14 mouse cellular contexts compared by ENCODE assay signal in genomic region chr19:47780145-47780544, GRCm38 (mm10).
"Had no signal": no experiment of that assay in that cellular context is flagged by ENCODE, and none has a peak within 500 bp of the region (broad histone marks: within the 10 kb centered on the region; RNA-seq: fewer than 3 reads in every experiment).

No protein-coding gene starts in this region.

- H3K4me1 ChIP-seq: kidney, embryonic 15.5 days; limb, embryonic 13.5 days had no signal

- H3K36me3 ChIP-seq: kidney, embryonic 15.5 days; limb, embryonic 13.5 days; midbrain, embryonic 13.5 days had no signal

- DNase-seq: kidney, adult 2 months; kidney, postnatal 14 days; left cerebral cortex, postnatal 4 days; lung, adult 18-20 months; lung, postnatal 36 days; right cerebral cortex, postnatal 25 days; thymus, adult 18-20 months; thymus, postnatal 14 days had no signal

- H3K9me3 ChIP-seq: kidney, embryonic 15.5 days; limb, embryonic 13.5 days; midbrain, embryonic 13.5 days had no signal

- H3K4me3 ChIP-seq: kidney, embryonic 15.5 days; limb, embryonic 13.5 days; midbrain, embryonic 13.5 days had no signal

- H3K9ac ChIP-seq: kidney, embryonic 15.5 days; limb, embryonic 13.5 days; liver, embryonic 14.5 days; midbrain, embryonic 13.5 days had no signal

- H3K27me3 ChIP-seq: kidney, embryonic 15.5 days; limb, embryonic 13.5 days; midbrain, embryonic 13.5 days had no signal

- ATAC-seq: lung, postnatal 0 days; midbrain, embryonic 13.5 days had no signal

- H3K27ac ChIP-seq: kidney, embryonic 15.5 days; limb, embryonic 13.5 days; liver, embryonic 14.5 days; midbrain, embryonic 13.5 days; stomach, postnatal 0 days had no signal

- H3K4me2 ChIP-seq: kidney, embryonic 15.5 days; limb, embryonic 13.5 days; midbrain, embryonic 13.5 days had no signal
